Mouse (Mus musculus) yolk sac, embryonic 10.5 days (tissue): ENCODE results near the gene Sirt7.

Source experiments
- DNase-seq: peaks from one replicate; pipeline ENCODE4 v3.0.0-alpha.2; 2017; ENCODE audit warnings: low spot score

Sirt7 gene

DNA sequence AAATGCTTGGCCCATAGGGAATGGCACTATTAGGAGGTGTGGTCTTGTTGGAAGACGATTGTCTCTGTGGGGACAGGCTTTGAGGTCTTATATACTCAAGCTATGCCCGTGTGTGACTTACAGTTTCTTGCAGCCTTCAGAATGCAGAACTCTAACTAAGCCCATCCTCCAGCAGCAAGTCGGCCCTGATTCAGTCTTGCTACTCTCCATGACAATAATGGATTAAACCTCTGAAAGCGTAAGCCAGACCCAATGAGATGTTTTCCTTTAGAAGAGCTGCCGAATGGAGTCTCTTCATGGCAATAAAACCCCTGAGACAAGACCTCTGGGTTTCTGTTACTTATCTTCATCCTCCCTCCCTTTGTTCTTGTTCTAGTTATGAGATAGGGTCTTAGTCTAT, 9.8 kb upstream of the Sirt7 start:
- no peak for DNase-seq

- DNase-seq: peak; percentile 95
These were observed 8.7 kb upstream of the Sirt7 start, which contains the start of gene Mafg for GRCm38 (mm10) chr11:120633520-120634343. Mafg (minus strand) TSS chr11:120633600.

GRCm38 (mm10) chr11:120632559-120633519, 7.8 kb upstream of the Sirt7 start:
- DNase-seq: peak; percentile 81

- no peak for DNase-seq
These were observed 6.8 kb upstream of the Sirt7 start for GRCm38 (mm10) chr11:120631726-120632448.

DNA sequence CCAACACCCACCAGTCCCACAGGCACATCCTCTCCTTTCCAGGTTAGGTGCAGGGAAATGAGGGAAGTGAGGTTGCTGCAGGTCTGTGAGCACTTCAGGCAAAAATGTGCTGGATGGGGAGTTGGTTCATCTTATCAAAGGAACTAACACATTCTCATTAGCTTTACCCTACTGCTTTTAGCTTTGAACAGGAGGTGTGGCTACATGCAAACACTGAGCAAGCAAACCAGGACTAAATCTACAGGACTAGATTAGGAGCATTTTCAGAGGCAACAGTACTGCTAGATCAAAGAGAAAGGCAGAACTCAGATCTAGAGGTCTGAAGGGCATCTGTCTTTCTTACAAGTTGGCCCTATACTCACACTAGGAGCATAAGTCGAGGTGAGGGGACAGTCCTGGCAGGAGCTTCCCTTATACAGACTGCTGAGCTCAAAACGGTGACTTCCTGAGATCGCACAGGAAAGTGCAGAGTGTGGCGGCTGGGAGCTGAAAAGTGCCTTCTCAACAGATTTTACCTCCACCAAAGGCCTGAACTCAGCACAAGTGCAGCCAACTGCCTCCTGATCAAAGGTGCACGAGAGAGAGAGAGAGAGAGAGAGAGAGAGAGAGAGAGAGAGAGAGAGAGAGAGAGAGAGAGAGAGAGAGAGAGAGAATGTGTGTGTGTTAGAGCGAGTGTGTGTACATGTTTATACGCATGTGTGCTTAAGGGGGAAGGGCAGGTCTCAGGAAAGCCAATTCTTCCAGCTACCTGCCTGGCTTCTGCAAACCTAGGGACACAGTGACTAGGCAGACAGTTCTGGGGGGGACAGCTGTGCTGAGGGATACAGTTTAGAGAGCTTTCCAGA, 6.1 kb upstream of the Sirt7 start:
- peak; percentile 77 for DNase-seq

GRCm38 (mm10) chr11:120630401-120630871, 5.4 kb upstream of the Sirt7 start:
- peak; percentile 77 for DNase-seq

DNA sequence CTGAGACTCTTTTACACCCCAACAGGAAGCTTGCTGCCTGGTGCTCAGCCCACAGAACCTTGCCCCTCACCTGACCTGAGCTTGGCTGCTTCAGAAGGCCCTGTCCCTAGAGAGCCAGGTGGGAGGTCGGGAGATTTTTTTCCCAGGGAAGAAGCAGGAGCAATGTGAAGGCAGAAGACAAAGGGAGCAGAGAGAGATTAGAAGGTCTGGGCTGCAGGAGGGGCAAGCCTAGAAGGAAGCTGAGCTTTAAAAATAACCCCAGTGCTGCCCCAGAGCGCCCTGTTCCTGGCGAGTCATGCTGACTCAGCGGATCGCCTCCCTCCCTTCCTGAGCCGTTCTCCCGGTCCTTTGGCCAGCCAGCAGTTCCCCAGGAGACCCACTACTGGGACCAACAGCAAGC, 4.9 kb upstream of the Sirt7 start:
- peak; percentile 74 for DNase-seq

- no peak for DNase-seq
These were observed 4.3 kb upstream of the Sirt7 start for GRCm38 (mm10) chr11:120629341-120629730.

DNA sequence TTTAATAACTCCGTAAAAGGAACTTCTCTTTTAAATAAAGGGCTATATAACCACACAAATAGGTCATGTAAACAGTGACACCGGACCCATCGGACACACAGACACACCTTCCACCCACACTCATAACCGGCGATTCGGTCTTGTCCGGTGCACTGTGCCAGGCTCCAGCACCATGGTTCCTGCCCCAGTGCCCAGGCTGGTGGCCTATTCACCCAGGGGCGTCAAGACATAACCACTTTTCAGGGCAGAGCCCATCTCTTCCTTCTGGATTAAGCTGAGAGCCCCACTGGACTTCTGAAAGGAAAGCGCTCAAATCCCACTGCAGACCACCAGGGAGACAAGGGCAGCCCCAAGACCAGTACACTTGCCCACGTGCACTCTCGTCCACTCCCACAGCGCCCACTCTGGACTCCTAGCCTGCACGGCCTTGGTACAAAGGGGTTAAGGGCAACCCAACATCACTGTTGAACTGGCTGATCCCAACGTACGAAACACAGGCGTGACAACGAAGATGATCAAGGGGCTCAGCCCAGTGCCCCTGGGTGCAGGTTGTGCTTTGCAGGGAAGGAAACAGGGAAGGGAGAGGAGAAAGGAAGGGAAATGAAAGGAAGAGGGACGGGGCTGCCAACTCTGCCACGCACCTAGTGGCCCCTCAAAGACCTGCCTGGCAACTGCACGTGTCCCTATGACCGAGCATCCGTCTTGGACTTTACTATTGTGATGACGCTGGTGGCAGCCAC, 3.7 kb upstream of the Sirt7 start:
- DNase-seq: no peak

DNA sequence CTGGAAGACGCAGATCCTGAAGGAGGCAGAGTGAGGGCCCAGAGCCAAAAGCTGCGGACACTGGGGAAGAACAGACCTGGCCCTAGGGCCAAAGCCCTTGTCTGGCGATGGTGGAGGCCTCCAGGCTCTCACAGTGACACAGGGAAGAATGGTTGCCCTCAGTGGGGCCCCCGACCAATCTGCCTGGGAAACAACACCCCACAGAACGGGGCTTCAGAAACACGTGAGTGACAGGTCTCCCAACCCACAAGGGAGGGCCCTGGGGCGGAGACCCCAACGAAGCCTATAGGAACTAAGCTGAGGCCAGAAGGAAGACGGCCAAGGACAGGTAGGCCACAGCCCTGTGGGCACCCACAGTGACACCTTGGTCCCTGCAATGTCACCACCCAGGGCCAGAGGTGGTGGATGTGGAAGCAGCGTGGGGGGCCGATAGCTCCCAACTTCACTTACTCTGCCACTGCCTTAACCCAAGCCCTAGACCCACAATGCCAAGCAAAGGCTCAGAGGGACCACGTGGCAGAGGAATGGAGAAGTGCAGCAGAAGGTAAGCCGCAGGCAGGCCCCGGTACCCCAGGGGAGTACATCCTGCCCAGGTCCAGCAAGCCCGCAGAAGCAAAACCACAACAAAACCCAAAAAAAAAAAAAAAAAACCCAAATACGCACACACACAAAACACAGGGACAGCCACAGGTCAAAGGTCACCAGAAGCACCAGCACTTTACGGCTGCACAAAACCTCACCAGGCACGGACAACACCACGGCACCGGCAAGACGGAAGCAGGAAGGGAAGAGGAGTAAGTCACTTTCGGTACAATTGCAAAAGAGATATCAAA, 2.6 kb upstream of the Sirt7 start:
- DNase-seq: no peak

GRCm38 (mm10) chr11:120626785-120627467, 1.9 kb upstream of the Sirt7 start:
- DNase-seq: no peak

DNA sequence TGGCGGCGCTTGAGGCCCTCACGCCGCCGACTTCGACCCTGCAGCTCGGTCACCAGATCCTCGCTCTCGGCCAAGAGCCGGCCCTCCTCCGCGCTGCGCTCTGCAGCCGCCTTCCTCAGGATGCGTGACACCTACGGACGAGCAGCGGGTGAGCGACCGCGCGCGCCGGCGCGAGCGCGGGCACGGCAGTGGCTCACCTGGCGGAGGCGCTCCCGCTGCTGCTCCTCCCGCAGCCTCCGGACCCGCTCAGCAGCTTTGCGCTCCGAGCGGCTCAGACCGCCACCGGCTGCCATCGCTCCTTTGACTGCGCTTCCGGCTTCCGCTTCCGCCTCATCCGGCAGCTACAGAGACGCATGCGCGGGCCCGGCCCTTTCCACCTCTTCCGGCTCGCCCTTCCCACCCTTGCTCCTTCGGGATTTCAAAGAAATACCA, 344 bp downstream of the Sirt7 start:
- peak; percentile 89 for DNase-seq

DNA sequence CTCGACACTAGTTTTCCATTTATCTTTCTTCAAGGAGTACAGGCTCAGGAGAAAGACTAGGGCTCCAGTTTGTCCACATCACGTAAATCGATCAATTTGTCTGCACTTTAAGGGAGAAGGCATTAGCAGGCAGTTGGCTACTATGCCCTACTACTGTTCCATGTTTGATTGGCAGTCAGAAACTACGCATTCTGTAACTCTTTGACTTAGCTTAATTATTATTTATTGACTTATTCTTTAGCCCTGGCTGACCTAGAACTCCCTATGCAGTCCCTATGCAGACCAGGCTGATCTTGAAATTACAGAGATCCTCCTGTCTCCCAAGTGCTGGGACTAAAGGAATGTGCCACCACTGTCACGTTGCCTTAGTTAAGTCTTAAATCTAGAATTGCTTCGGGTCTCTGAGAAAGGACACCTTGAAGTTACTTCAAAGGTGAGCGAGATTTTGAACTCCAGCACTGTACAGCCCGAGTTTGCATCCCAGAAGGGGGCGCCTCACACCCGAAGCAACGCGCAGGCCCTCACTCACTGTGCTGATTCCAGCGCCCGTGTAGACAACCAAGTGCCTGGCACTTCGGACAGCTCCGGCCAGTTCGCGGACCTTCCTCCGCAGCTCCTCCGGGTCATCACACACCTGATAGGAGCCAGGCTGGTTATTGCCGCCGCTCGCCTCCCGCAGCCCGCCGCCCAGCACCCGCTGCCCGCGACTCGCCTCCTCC, 920 bp downstream of the Sirt7 start:
- peak; percentile 77 for DNase-seq

DNA sequence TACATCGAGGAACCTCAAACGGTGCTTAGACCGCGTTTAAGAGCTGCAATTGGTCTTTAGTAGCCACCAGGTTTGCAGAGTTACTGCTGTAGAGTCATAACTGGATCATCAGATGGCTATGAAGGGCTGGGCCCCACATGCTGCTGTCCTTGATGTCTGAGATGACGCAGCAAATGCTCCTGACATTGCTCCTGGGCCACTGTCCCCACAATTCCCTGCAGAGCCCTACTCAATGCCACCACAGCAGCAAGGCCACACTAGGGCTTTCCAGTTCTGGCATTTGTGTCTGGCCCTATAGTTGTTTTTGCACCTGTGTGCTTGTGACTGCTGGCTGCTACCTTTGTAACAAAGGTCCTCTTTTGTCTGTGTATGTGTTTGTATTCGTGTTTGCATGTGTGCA, 2.2 kb downstream of the Sirt7 start:
- no peak for DNase-seq

DNA sequence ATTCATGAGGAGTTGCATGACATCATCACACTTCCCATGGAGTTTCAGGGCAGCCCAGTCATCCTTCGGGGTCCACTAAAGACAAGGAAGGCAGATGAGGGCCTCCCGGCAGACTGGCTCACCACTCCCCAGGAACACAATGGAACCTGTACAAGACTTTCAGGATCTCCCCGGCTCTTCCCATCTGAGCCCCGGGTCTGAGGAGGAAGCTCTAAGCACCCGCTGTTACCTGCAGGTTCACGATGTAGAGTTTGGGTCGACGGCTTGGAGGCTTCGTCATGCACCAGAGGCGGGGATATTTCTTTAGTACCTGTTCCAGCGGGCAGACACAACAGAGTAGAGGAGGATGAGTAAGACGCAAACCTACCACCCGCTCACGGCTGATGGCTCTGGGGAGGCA, 4.8 kb downstream of the Sirt7 start:
- DNase-seq: no peak

GRCm38 (mm10) chr11:120618619-120619535, 6.2 kb downstream of the Sirt7 start:
- no peak for DNase-seq

DNA sequence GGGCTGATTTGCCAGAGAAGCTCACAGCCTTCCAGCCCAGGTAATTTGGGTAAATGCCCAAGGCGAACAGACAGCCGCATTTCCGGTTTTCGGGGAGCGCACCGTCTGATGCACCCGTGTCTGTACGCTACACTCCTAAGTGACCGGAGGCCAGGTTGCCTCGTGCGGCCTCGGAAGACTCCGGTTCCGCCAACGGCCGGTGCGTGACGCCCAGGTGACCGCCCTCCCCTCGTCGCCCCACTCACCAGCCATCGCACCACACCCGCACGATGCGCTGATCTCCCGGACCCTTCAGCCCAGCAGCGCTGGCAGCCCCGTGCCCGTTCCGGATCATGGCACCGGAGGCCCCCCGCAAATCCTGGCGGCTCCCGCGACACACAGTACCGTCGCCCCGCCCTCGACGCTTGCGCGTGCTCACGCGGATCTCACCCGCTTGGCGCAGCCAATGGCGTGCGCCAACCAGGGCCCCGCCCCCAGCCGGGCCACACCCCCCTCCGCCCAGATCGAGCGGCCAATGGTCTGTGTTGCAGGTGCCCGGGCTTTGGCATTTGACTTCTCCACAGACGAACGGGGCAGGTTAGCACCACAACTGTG, 7.4 kb downstream of the Sirt7 start, which contains the start of gene Pcyt2:
Gene Pcyt2, minus strand, starts transcription at position 418 of the 594 bp plus-strand sequence.
- peak; percentile 92 for DNase-seq
